Mouse (Mus musculus) Muller cell, postnatal 12 days (primary cell): ENCODE data around the gene Olfr307.
"Not testable (repeated sequence)": the region's sequence is repeated elsewhere in the genome, so short reads cannot be mapped to it uniquely, and the experiment has no call there.

ENCODE experiments used
- DNase-seq: peaks from one replicate; pipeline ENCODE4 v3.0.0-alpha.2; 2015; ENCODE audit errors: inconsistent ontology term

Olfr307 gene

DNA sequence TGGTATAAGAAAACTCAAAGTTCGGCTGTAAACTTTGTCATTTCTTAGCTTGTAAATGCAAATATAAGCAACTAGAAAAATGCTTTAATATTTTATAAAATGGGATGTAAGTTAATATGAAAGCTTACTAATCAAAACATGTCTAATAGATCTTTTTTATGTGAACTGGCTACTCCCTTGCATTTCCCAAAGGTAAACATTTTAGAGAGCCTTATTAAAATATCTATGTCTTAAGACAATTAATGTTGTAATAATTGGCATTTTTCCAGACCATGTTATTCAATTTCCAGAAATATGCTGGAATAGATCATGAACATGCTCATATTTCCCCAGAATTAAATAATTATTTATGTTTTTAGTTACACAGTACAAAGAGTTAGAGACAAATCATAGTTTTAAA is at the start of gene Olfr307:
Olfr307 (minus strand) TSS at position 101 of the 400 bp plus-strand sequence.
- DNase-seq, result no peak

DNA sequence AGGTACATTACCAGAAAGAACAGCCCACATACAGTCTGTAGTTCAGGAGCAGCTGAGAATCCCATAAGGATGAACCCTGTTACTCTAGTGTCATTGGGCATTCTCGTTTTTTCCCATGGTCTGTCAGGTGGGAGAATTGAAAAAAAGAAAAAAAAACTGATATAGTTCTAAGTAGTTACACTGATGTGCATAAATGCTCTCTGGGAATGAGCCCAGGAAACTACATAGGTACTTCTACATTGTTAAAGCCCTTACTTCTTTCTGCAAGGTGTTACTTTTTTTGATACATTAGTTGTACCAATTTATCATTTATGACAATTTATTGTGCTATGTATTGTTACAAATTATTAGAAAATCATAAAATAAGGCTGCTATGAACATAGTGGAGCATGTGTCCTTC is 49.2 kb upstream of the Olfr307 start, which contains the start of gene Olfr304:
Olfr304 (minus strand) TSS at position 101 of the 400 bp plus-strand sequence.
- DNase-seq, result no peak

DNA sequence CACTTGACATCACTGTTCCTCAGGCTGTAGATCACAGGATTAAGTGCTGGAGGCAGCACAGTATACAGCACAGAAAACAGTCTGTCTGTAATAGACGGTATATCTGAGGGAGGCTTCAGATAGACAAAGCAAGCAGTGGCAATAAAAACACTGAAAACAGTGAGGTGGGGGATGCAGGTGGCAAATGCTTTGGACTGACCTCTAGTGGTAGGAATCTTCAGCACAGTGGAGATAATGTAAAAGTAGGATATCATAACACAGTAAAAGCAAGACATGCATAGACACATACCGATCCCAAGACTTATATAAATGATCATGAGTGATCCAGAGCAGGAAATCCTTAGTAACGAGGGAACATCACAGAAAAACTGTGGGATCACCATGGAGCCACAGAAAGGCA is 48.4 kb upstream of the Olfr307 start:
- DNase-seq, result no peak

DNA sequence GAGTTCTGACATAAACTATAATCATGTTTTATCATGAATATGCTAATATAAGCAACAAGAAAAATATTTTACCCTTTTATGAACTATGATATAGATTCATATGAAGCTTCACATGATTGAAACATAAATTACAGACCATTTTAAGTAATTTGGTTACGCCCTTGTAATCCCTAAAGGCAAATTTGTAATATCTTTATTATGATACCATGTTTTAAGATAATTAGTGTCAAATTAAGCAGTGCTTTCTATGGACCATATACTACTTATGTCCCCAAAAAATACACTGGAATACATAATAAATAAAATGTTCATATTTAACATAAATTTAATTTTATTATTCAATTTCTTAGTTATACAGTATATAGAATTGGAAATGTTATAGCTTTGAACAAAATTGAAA is 29.4 kb upstream of the Olfr307 start, which contains the start of gene Olfr305:
Olfr305 (minus strand) TSS at position 101 of the 400 bp plus-strand sequence.
- no peak for DNase-seq

DNA sequence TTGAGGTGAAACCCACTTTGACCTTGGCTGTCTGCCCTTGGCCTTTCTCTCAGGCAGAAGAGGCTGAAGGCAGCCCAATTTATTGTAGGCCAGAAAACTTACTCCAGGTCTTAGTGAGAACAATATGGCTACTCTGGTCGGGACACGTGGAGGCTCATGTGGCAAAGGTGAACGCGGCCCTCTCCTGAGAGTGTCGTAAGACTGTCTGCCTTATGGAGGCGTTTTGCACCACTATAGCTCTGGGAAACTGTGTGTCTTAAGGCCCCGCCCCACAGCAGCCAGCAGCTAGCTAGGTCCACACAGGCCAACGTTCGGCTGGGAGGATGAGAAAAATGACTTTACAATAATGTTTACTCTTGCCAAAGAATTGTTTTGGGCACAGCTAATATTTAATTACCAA is 8.9 kb upstream of the Olfr307 start:
- not testable (repeated sequence) for DNase-seq

DNA sequence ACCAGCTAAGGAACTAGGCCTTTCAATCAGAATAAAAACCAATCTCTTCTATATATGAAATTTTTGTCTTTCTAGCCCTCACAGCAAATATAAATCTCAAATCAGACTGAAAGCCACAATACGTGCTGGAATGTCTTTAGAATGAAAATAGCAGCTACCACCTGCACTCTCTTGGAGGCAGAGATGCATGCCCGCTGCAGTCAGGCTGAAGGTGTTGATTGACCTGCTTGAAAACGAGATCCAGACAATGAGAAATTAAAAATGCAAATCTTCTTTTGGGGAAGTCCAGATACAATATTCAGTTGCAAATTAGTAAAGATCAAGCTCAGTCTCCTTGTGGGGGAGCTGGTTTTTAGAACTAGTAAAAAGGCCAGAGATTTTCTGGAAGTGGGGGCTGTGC is 6.9 kb upstream of the Olfr307 start:
- no peak for DNase-seq

DNA sequence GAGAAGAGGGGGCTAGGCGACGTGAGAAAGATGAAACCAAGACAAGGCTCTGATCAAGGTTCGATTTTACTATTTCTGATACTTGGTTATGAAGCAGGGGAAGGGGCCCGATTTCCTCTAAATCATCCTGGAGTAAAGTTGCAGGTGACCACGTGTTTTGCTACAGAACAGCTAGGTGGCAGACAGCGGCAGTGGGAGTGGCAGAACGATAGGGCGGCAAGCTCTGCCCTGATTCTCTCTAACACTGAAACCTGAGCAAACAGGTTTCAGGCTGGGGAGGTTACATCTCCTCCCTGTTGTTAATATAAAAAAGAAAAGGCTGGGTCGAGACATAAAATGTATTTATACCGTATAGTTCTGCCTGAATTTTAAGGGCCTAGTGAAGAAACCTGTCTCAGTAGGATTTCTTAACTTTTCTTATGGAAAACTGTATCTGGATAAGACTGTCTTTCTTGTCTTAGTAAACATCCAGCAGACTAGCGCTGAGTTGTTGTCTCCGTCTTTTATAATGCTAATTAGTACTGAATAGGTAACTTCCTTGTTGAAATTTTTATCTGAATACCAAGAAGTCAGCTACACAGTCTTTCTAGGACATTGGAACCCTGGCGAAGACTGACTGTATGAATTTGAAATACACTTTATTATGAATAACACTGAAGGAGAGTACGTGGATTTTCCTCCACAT is 5.6 kb upstream of the Olfr307 start:
- DNase-seq, result no peak

DNA sequence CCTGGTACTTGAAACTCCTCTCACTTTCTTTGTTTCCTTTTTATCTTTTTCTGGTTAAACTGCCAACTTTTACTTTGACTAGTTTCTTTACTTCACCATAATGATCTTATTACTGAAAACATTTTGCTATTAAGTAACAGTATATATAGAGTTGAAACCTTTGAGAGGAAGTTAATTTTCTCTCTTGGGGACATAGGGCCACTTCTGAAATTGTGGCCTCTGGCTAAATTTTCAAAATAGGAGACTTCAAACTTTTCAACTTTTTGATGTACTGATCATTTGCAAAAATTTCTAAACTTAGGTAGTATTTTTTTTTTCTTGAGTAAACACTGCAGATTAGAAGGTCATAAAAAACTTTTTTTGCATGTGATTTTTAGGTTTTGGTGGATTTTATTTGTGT is 11.9 kb downstream of the Olfr307 start, which contains the start of gene Olfr308:
Olfr308 (minus strand) TSS at position 101 of the 400 bp plus-strand sequence.
- DNase-seq, result no peak

DNA sequence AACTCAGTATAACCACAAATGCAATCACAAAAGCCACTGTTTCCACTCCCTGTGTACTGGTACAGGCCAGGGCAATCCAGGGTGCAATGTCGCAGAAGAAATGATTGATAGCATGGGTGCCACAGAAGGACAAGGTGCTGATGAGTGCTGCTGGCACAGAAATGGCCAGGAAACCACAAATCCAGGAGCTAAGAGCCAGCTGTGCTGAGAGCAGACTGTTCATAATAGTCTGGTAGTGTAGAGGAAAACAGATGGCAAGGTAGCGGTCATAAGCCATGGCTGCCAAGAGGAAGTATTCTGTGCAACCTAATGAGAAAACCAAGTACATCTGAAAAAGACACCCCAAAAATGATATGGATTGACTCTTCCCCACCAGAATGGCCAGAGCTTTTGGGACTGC is 16.1 kb downstream of the Olfr307 start:
- DNase-seq, result no peak

DNA sequence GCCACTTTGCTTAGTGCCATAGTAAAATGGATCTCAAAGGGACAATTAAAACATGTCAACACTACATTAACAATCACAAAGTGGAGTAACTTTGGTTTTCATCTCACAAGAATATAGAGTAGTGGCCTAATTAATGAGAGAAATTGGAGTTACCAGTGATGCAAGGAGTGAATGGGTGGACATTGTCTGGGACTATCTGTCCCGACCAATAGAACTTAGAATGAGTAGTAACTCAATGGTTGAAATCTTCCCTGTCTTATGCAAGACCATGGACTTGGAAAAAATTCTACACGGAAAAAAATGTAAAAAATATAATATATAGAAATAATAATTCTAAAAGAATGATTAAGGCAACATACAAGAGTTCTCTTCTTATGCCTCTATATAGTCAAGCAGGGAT is 23.8 kb downstream of the Olfr307 start, which contains the start of gene Olfr309:
Olfr309 (minus strand) TSS at position 101 of the 400 bp plus-strand sequence.
- DNase-seq, result no peak
